Mouse (Mus musculus): ENCODE data around the gene Rspry1. TPM values are rescaled to one million over a fixed set of nuclear protein-coding genes. Genes with fewer than 3 reads are reported as not detected.

Rspry1 gene
- 1.6 and 1.9 TPM in 2 replicates for polyA plus RNA-seq (2012; rRNA removed; ENCODE audit: low replicate concordance)

DNA sequence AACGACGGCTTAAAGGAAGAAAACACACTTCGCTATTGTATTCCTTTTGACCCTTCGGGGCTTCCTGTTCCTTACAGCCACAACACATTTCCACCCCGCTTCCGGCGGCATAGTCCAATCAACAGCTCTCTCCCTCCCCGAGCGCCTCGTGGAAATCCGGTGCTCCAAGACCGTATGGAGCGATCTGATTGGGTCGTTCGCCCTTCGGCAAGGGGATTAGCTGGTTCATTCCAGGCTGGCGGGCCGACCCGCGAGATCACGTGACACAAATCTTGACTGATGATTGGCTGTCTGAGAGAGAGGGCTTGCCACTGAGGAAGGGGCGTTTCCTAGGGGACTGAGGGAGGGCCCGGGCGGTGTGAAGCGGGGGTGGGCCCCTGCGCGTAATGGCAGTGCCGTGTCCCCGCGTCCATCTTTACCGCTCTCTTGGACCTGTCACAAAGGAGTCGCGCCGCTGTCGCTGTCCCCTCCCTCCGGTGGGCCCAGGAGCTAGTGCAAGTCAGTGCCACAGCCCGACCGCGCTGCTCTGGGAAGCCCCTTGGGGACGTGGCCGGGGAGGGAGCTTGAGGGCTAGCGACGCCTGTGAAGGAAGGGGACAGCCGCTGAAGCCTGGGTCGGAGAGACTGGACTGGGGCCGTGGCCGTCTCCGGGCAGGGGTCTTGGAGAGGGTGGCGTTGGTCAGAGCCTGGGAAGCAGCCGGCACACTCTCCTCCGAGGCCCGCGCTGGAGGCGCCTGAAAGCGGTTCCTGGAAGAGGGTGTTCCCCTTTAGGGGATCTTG, at the start of gene Rspry1, which contains the start of gene Fam192a:
Gene Rspry1, plus strand, starts transcription at position 331 of the 779 bp plus-strand sequence.
Gene Fam192a, minus strand, starts transcription at position 391 of the 779 bp plus-strand sequence.

DNA sequence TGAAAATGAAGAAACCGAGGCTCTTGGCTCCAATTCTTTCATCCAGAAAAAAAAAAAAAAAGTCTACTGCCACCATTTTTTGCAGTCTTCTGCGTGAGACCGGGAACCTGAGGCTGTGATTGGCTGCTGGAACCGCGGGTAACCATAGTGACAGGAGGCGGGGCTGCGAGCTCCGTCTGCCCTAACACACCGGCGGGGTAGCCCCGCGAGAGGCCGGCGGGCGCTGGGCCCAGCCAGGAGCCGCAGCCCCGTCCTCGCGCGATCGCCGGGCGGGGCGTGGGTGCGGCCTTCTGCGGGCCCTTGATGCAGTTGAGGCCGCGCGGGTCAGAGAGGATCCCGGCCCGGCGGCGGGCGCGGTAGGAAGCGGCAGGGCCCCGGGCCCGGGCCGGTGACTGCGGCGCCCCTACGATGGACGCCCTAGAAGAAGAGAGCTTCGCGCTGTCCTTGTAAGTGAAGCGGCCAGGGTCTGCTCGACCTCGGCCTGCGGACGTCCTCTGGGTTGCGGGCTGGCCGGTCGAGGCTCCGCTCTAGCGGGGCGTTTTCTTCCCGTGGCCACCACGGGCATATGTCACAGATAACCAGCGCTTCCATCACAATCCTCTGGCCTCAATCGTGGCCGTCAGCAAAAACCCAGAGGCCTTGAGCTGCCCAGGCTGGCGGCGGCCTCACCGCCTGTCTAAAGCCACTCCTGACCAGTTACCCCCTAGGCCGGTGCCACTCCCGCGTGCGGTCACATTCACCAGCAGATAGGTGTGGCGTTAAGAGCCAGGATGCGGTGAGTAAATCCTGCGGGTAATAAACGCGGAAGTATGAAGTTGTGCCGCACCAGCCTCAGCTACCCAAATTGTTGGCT, 64.9 kb downstream of the Rspry1 start, which contains the start of gene Arl2bp:
Gene Arl2bp, plus strand, starts transcription at position 145 of the 853 bp plus-strand sequence.

DNA sequence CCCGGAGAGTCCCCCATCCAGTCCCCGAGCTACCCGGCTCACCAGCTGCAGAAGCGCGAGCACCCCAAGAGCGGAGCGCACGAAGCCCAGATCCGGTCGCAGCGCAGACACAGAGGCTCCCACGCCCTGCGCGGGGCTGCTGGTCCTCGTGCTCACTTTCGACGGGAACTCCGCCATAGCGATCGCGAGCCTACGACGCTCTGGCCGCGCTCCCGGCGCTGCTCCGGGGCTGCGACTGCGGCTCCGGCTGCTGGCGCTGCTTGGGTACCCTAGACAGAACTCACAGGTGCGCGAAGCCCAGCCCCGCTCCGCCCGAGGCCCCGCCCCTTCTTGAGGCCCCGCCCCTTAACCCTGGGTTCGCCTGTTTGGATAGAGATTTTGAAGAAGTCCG, 94.3 kb downstream of the Rspry1 start, which contains the start of gene Pllp:
Gene Pllp, minus strand, starts transcription at position 285 of the 391 bp plus-strand sequence.

Other genes starting within 250 kb of the Rspry1 start
- 202 and 409 TPM in 2 replicates for gene Herpud1, start 215.5 kb upstream of the Rspry1 start, polyA plus RNA-seq (2012; rRNA removed; ENCODE audit: low replicate concordance)
- gene Nlrc5, start 167.6 kb upstream of the Rspry1 start, polyA plus RNA-seq (2012; rRNA removed; ENCODE audit: low replicate concordance): 2.8 and 4.5 TPM in 2 replicates
- gene Cpne2, start 68.9 kb upstream of the Rspry1 start, polyA plus RNA-seq (2012; rRNA removed; ENCODE audit: low replicate concordance): 44.4 and 101 TPM in 2 replicates
- gene Fam192a, start 60 bp downstream of the Rspry1 start, polyA plus RNA-seq (2012; rRNA removed; ENCODE audit: low replicate concordance): 23.5 and 24.4 TPM in 2 replicates
- gene Arl2bp, start 64.7 kb downstream of the Rspry1 start, polyA plus RNA-seq (2012; rRNA removed; ENCODE audit: low replicate concordance): 45.4 and 52.0 TPM in 2 replicates
- gene Pllp, start 94.3 kb downstream of the Rspry1 start, polyA plus RNA-seq (2012; rRNA removed; ENCODE audit: low replicate concordance): 48.1 and 54.6 TPM in 2 replicates
- 1.0 and 3.1 TPM in 2 replicates for gene Ccl22, start 143.7 kb downstream of the Rspry1 start, polyA plus RNA-seq (2012; rRNA removed; ENCODE audit: low replicate concordance)
- 115 and 144 TPM in 2 replicates for gene Cx3cl1, start 170.1 kb downstream of the Rspry1 start, polyA plus RNA-seq (2012; rRNA removed; ENCODE audit: low replicate concordance)
- gene Ccl17, start 208.5 kb downstream of the Rspry1 start, polyA plus RNA-seq (2012; rRNA removed; ENCODE audit: low replicate concordance): 1.1 TPM in 1 of 2 replicates, not detected in the other
- gene Coq9, start 236.4 kb downstream of the Rspry1 start, polyA plus RNA-seq (2012; rRNA removed; ENCODE audit: low replicate concordance): 237 and 242 TPM in 2 replicates
- gene Ciapin1, start 236.4 kb downstream of the Rspry1 start, polyA plus RNA-seq (2012; rRNA removed; ENCODE audit: low replicate concordance): 77.8 and 124 TPM in 2 replicates

Measured in duodenum, adult 2 months (tissue).